Mouse (Mus musculus) thymus, adult 2 months (tissue): ENCODE results near the gene Atp7b. TPM values are rescaled to one million over a fixed set of nuclear protein-coding genes. Genes with fewer than 3 reads are reported as not detected.
A peak's percentile ranks its signal among the peaks of the same experiment; 100 is the strongest.

Source experiments
- DNase-seq: peaks from one replicate; pipeline ENCODE4 v3.0.0; 2021
- H3K27ac ChIP-seq: fragments of 200-500 bp; 2 replicates; pipeline ENCODE4 v1.5.1; 2012; ENCODE audit warnings: low read length, control low read depth; ENCODE audit not compliant: control insufficient read depth, insufficient read depth
- H3K27me3 ChIP-seq: fragments of 200-500 bp; 2 replicates; pipeline ENCODE4 v1.6.1; 2012; ENCODE audit warnings: mild to moderate bottlenecking, low read length, moderate library complexity, mixed read lengths; ENCODE audit not compliant: control insufficient read depth, insufficient read depth
- H3K36me3 ChIP-seq: fragments of 200-500 bp; 2 replicates; pipeline ENCODE4 v1.6.1; 2012; ENCODE audit warnings: mild to moderate bottlenecking, low read length, moderate library complexity; ENCODE audit not compliant: control insufficient read depth, insufficient read depth
- H3K4me1 ChIP-seq: fragments of 200-500 bp; replicated peaks from 2 replicates; pipeline ENCODE4 v1.6.1; 2012; ENCODE audit warnings: low read length; ENCODE audit not compliant: control insufficient read depth, insufficient read depth
- H3K4me3 ChIP-seq: fragments of 200-500 bp; 2 replicates; pipeline ENCODE4 v1.5.1; 2012; ENCODE audit warnings: mild to moderate bottlenecking, low read length, control low read depth, moderate library complexity; ENCODE audit not compliant: control insufficient read depth, insufficient read depth
- CTCF ChIP-seq: fragments of 200-500 bp; IDR thresholded peaks from 2 replicates; pipeline ENCODE4 v1.5.1; 2012; ENCODE audit warnings: mild to moderate bottlenecking, control low read depth, low read length, moderate library complexity, borderline replicate concordance; ENCODE audit not compliant: control insufficient read depth, poor library complexity, insufficient read depth; ENCODE audit errors: extremely low read depth
- POLR2A ChIP-seq: fragments of 200-500 bp; IDR thresholded peaks from 2 replicates; pipeline ENCODE4 v1.6.1; 2012; ENCODE audit warnings: mild to moderate bottlenecking, low read length, control low read depth, moderate library complexity; ENCODE audit not compliant: control insufficient read depth, poor library complexity, insufficient read depth; ENCODE audit errors: extremely low read depth
- WGBS: fragments of 180-500 bp; shearing (Covaris S2); methylation state at CpG from one replicate; pipeline ENCODE4 v1.1.7; 2018; 5-methylcytosine and 5-hydroxymethylcytosine counted together
- polyA plus RNA-seq: library from polyadenylated mRNA; depleted of rRNA; stranded (reverse); fragments of >200 nt; gene quantifications from 2 replicates; pipeline ENCODE4 v1.2.3, GENCODE M21; 2012

Atp7b gene
- polyA plus RNA-seq, 1 experiment = 1.8 TPM

DNA sequence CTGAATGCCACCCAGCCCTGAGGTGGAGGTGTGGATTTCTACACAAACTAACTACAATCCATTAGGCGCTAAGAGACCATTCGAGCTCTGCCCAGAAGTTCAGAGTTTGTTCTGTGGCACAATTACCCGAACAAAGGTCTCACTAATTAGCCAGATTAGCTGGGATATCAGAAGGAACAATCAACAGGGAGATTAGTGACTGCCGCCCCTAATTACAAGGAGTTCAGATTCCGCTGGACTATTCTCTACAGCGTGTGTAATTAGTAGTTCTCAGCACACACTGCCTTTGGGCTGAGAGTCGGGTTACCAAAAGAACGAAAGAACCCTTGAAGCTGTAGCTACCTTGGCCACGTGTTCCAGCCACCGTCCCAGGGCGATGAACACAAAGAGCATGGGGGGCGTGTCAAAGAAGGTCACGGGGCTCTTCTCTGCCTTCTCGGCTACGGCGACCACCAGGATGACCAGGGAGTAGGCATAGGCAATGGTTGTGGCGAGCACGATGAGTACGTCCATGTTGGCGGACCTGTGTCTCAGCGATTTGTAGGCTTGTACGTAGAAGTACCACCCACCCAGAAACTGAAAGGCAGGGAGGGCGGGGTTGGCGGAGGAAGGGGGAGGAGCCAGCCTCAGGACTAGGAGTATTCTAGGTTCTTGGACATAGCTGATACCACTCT lies 46.9 kb downstream of the Atp7b start:
- TF ChIP-seq CTCF = no peak
- no peak for TF ChIP-seq POLR2A
- no peaks in the 10 kb centered on the region for H3K36me3 ChIP-seq
- 77% methylated on average over 24 of the region's 24 CpGs for WGBS
- H3K4me1 ChIP-seq = no peaks in the 10 kb centered on the region
- no peaks in the 10 kb centered on the region for H3K27me3 ChIP-seq
- no peak for DNase-seq
- peak overlapping the region; percentile 33 for H3K4me3 ChIP-seq
- H3K27ac ChIP-seq = no peak overlapping the region

DNA sequence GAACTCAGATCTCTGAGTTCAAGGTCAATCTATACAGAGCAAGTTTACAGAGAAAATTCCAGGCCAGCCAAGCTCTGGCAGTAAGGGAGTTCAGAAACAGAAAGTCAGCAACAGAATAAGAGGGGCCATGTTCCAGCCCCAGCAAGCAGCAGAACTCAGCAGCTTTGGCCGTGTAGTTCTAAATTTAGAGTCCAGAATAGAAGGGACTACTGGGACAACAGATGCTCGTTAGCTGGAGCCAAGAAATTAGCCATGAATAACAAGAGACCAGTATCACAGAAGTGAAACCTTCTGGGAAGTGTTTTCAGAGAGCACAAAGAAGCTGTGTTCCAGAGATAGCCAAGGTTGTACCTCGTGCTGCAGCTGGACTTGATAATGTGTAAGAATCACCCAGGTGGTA lies 50.7 kb downstream of the Atp7b start:
- TF ChIP-seq POLR2A (no peak), CTCF (no peak)
- Histone ChIP-seq H3K4me3 (no peak overlapping the region), H3K27me3 (no peaks in the 10 kb centered on the region), H3K36me3 (no peaks in the 10 kb centered on the region), H3K4me1 (no peaks in the 10 kb centered on the region), H3K27ac (no peak overlapping the region)
- WGBS = 75% methylated on average over 3 of the region's 3 CpGs
- no peak for DNase-seq

DNA sequence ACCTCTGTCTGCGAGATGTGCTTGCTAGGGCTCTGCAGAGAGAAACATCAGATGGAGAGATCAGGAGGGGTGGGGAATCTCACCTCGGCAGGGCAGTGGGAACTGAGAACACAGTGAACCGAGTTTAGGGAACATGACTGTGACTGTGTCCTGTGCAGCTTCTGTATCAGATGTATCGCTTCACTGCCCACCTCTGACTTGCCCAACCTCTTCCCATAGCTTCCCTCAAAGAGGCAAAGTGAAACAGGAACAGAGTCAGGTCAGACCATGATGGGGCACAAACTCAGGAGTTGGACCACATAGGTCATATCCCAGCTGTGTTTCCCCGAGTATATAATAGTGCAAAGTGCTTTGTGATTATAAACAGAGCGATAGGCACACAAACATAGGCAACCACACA lies 53.7 kb downstream of the Atp7b start:
- WGBS = 75% methylated on average over 6 of the region's 6 CpGs
- H3K36me3 ChIP-seq = no peaks in the 10 kb centered on the region
- no peaks in the 10 kb centered on the region for H3K27me3 ChIP-seq
- no peak overlapping the region for H3K27ac ChIP-seq
- H3K4me1 ChIP-seq = no peaks in the 10 kb centered on the region
- TF ChIP-seq POLR2A (no peak), CTCF (no peak)
- DNase-seq = no peak
- no peak overlapping the region for H3K4me3 ChIP-seq

DNA sequence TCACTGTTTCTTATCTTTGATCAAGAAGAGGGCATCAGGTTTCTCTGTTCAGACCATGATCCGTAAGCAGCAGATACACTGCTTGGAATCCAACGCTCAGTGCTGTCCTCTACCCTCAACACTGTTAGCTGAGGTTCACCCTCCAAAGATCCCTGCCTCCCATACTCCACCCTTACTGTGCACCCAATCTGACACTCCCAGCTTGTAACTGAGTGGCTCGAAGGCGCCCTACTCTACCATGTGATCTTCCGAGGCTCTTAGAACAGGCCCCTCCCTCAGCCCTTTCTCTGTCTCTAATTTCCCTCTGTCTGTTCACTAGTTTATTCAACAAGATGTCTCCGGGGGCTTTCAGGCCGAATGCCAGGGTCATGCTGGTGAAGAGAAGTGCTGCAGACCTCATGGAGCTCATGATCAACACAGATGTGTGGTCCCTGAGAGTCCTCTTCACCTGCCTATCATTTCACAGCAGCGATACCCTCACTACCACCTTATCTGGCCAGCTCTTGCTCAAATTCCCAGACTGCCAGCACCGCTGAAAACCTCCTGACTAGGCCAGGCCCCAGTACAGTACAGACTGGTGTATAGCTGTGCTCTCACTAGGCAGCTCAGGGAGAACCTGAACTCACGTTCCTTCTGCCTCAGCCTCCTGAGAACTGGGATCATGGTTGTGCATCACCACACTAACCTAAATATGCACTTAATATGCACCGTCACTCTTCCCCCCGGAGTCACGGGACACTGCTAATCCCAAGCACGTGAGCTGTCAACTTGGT lies 55.2 kb downstream of the Atp7b start:
- H3K4me3 ChIP-seq = no peak overlapping the region
- TF ChIP-seq CTCF (no peak), POLR2A (no peak)
- H3K27ac ChIP-seq = no peak overlapping the region
- DNase-seq = no peak
- H3K27me3 ChIP-seq = no peaks in the 10 kb centered on the region
- 92% methylated on average over 14 of the region's 14 CpGs for WGBS
- no peaks in the 10 kb centered on the region for H3K36me3 ChIP-seq
- no peaks in the 10 kb centered on the region for H3K4me1 ChIP-seq

DNA sequence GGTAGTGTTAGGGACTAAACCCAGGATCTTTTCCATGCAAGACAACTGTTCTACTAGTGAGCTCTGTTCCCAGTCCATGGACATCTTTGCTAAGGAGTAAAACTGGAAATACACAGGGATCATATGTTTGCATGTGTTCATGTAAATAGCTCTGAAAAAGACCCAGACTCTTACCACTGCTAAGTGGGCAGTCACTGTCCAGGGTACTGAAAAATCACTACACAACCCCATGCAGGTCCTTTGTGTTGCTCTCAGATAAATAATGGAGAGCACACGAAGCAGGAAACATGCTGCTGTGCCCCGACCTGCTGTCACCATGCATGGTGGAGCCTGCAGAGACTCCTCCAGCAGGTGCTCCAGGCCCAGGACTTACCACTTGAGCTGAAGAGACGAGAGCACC lies 64.9 kb downstream of the Atp7b start:
- no peak overlapping the region for H3K27ac ChIP-seq
- no peak overlapping the region for H3K4me3 ChIP-seq
- no peaks in the 10 kb centered on the region for H3K36me3 ChIP-seq
- TF ChIP-seq CTCF (no peak), POLR2A (no peak)
- no peaks in the 10 kb centered on the region for H3K4me1 ChIP-seq
- H3K27me3 ChIP-seq = no peaks in the 10 kb centered on the region
- WGBS = 40% methylated on average over 3 of the region's 3 CpGs
- DNase-seq = no peak

DNA sequence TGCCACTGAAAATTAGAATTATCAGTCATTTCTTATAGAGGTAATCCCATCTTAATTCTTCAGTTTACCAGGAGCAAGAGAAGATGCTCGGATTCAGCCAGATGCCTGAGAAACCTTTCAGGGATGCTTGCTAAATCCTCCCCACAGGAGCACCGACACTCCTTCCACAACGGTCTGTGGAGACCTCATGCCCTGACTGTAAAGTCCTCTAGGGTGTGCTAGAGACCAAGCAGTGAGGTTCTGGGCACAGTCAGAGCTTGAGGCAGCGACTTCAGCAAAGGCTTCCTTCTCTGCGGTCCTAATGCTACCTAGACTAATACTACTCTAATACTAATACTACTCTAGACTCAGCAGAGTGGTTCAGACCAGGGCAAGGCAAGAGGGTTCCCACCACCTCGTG lies 67.9 kb downstream of the Atp7b start:
- H3K36me3 ChIP-seq = no peaks in the 10 kb centered on the region
- no peak overlapping the region for H3K27ac ChIP-seq
- 22% methylated on average over 6 of the region's 6 CpGs for WGBS
- peak; percentile 13 for DNase-seq
- no peak overlapping the region for H3K4me3 ChIP-seq
- no peaks in the 10 kb centered on the region for H3K4me1 ChIP-seq
- TF ChIP-seq POLR2A = no peak
- TF ChIP-seq CTCF = no peak
- H3K27me3 ChIP-seq = no peaks in the 10 kb centered on the region
